Mouse (Mus musculus) adrenal gland, adult (tissue): Measurements from ENCODE around the gene Rbck1.
A peak's percentile ranks its signal among the peaks of the same experiment; 100 is the strongest.

ENCODE experiments used
- DNase-seq, 2 experiments: peaks; one replicate each; pipeline ENCODE4 v3.0.0; 2022 to 2023; ENCODE audit warnings: low spot score in 1 of 2; ENCODE audit not compliant: inconsistent age in 2 of 2

The Rbck1 gene

GRCm38 (mm10) chr2:152344361-152344760, 11.9 kb upstream of the Rbck1 start:
- DNase-seq = no peak

GRCm38 (mm10) chr2:152343329-152344213, 11.1 kb upstream of the Rbck1 start, which contains the start of gene Trib3:
Gene Trib3, minus strand, starts transcription at chr2:152344032.
- peak; percentile 87 to 93 for DNase-seq

DNA sequence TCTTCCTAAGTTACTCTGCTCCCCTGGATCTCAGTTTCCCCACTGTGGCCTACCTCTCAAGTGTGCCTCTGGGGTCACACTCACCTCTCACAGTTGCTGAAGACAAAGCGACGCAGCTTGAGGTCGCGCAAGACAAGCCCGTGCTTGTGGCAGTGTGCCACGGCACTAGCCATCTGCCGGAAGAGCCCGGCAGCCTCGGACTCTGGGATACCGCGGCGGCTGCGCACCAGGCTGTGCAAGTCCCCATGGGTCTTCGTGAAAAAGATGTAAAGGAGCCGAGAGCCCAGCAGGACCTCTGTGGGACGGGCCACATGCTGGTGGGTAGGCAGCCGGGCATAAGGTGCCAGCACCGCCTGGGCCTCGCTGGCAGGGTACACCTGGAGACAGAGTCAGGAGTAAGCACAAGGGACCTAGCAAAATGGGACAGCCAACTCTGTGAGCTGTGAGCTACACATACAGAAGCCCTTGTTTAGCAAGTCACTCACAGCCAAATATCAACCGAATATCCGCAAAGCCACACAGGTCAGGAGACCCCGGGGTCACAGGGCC, 7.3 kb upstream of the Rbck1 start:
- DNase-seq = no peak

- peak in 1 of 2 experiments; percentile 39 for DNase-seq
These were observed 5.9 kb upstream of the Rbck1 start for GRCm38 (mm10) chr2:152338319-152338718.

DNA sequence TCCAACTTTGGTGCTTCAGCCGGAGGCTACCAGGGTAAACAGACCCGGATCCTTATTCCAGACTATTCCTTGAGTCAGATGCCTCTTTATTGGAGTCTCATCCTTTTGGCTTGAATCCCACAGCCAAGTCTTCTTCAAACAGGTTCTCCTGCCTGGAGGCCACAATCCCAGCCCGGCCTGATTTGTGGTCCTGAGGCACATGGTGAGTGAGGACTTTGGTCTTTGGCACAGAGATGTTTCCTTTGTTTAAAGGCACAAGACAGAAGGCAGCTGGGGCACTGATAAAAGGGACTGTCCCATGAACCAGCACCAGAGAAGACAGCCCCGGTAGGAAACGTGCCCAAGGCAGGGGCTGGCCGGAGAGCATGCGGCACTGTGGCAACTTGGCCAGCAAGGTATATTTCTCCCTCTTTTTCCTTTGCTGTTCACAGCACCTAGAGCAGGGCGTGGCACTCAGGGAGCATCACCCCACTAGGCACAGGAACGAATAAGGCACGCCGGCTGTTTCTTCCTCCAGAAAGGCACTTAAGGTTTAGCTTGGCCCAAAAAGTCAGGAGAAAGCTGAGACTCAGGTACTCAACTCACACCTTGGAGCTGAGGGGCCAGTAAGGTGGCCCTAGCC, 5.2 kb upstream of the Rbck1 start:
- DNase-seq = no peak

- peak in 1 of 2 experiments; percentile 78 for DNase-seq
These were observed 4.4 kb upstream of the Rbck1 start for GRCm38 (mm10) chr2:152336856-152337255.

DNA sequence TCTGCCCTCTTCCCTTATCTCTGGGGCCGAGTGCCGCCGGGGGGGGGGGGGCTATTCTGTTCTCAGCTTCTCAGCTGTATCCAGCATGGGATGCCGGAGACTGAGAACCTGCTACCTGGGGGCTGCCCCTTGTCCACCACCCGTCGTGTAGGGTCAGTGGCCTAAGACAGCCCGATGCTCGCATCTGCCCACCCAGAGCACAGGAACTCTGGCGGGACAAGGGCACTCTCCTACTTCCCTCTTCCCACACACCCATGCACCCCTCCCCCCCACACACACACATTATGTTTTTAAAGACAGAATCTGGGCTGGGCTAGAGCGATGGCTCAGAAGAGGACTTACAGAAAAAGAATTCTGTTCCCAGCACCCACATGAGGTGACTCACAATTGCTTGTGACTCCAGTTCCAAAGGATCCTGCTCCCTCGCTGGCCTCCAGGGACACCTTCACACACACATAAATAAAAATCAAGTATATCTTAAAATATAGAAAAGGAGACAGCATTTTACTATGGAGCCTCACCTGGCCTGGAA, 2.9 kb upstream of the Rbck1 start:
- peak in 1 of 2 experiments; percentile 43 for DNase-seq

- no peak for DNase-seq
These were observed 1.0 kb upstream of the Rbck1 start for GRCm38 (mm10) chr2:152333345-152334006.

- DNase-seq = peak in 1 of 2 experiments; percentile 79
These were observed 1.5 kb downstream of the Rbck1 start for GRCm38 (mm10) chr2:152330858-152331423.

DNA sequence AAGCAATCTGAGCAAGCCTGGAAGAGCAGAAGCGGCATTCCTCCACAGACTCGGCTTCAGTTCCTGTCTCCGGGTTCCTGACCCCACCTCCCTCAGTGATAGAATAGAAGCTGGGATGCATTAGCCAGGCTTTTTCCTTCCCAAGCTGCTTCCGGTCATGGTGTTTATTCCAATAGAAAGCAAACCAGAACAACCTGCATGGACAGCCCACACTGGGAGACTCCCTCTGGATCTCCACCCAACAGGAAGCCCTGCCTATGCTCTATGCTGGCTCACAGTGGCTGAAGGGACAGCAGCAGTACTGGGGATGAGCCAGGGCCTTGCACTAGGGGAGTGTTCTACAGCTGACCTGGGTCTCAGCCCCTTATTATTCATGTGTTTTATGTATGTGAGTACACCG, 4.5 kb downstream of the Rbck1 start:
- no peak for DNase-seq

DNA sequence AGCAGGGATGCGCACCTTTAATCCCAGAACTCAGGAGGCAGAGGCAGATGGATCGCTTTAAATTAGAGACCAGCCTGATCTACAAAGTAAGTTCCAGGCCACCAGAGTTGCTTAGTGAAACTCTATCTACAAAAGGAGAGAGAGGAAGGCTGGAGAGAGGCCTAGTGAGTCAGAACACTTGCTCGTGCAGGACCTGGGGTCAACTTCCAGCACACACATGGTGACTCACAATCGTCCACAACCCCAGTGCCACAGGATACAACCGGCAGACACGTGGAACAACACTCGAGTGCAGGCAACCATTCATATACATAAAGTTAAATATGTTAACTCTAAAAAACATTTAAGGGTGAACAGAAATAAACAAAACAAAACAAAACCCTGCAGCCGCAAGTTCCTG, 5.8 kb downstream of the Rbck1 start:
- peak; percentile 72 to 80 for DNase-seq

- no peak for DNase-seq
These were observed 6.3 kb downstream of the Rbck1 start for GRCm38 (mm10) chr2:152326157-152326556.

DNA sequence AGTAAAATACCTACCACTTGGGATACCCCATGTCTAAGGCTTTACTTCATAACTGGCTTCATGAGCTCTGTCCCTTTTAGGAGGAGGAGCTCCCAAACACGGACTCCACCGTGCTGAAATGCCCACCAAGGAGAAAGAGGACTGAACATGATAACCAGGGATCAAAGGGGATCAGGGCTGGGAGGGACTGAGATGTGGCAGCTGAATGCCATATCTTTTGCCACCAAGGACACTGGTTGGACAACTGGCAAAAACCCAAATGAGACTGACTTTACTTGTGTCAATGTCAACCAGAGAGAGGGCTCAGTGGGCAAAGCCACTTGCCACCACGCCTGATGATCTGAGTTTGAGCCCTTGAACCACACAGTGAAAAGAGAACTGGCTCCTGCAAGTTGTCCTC, 7.6 kb downstream of the Rbck1 start:
- peak; percentile 50 to 79 for DNase-seq

DNA sequence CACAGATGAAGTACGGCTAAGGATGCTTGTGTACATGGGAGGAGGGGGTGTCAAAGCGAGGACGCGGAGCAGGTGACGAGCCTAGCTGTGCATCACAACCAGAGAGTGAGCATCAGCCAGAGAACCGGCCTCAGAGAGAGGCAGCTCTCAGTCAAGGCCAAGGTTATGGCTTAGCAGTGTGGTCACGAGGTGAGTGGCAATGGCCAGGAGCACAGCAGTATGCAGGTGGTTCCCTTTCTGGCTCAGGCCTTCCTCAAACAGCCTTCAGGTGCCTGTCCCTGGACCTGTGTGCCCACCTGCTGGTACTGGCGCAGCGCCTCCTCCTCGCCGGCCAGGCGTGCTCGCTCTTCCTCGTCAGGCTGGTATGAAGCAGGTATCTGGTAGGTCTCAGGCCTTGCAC, 8.5 kb downstream of the Rbck1 start:
- peak; percentile 68 to 85 for DNase-seq

GRCm38 (mm10) chr2:152322198-152322597, 10.3 kb downstream of the Rbck1 start:
- DNase-seq = no peak

DNA sequence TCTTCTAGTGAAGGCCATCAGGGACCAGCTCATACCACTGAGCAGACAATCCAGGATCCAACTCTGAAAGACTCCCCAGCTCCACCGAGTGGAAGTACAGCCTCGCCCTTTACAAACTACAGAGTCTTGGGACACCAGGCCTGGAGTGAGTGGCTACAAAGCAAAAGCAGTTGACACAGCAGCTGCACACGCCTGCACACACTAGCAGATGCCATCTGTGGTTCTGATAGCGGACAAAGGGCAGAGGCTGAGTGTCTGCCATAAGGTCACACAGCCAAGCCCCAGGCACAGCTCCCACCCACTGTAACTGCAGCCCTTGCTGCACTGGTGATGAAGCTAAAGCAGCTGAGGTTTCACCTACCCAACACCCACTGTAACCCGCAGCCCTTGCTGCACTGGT, 10.9 kb downstream of the Rbck1 start:
- no peak for DNase-seq

DNA sequence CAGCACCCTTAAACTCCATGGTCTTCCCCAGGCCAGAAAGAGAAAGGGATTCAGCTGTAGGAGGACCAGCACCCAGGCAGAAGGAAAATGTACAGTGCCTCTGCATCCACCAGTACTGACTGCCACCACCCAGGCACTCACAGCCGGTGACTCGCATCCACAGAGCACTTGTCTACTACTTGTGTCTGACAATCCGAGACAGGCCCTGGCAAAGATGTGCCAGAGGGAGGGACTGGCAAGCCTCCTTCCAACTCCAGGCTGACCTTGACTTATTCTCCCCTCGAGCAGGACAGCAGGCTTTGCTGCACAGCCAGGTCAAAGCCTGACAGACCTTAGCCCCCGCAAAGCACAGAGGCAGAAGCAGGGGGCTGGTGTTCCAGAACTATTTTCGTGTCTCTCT, 15.4 kb downstream of the Rbck1 start:
- DNase-seq = peak; percentile 71 to 73

DNA sequence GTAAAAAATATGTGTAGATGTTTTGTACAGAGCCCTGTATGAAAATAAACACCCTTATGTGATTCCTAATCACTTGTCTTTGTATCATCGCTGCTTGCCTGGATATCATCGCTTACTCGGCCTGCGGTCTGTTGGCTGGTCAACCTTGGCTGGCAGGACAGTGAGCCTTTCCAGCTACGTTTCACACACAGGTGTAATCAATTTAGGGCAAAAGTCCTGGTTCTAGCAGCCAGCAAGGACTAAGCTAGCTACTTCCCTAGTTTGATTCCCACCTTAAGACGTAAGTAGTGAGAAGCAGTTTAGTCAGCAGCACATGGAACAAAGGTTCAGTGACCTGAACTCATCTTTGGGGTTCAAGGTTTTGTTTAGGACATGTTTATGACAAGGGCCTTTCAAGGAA, 18.5 kb downstream of the Rbck1 start:
- DNase-seq = peak in 1 of 2 experiments; percentile 52

DNA sequence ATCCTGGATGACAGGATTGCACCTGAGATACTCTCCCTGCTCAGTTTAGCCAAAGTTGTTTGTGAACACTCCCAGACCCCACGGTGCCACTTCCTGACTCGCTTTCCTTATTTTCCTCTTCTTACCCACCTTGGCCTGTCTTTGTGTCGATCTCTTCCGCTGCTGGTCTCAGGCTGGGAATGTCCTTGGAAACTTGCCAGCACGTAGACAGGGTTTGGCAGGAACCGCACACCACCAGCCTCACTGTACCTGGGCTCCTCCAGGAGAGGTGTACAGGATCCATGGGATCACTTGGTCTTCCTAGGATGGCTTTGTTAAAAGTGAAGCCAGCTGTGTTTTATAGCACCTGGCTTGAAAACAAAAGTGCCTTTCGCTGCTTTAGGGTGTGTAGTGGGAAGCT, 19.5 kb downstream of the Rbck1 start:
- DNase-seq = peak in 1 of 2 experiments; percentile 77

DNA sequence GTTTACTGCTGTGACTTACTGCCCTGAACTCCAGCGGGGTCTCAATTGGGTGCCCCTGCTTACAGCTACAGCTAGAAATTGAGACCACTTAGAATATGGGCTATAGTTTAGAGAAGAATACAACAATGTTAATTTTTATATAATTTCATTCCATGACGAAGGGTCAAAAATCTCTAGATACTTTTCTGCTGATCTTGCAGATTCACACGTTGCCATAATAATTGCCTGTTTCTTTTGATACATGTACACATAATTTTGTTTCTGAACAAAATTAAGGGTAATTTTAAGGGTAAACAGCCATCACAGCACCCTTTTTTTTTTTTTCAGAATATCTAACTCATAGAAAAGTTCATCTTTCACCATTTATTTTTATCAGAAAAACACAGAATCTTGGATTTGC, 25.3 kb downstream of the Rbck1 start:
- DNase-seq = no peak

GRCm38 (mm10) chr2:152305480-152305879, 27.0 kb downstream of the Rbck1 start:
- peak in 1 of 2 experiments; percentile 64 for DNase-seq
